Mouse (Mus musculus) hindbrain, postnatal 0 days (tissue): ENCODE data around the gene Otulinl. TPM values are rescaled to one million over a fixed set of nuclear protein-coding genes. Genes with fewer than 3 reads are reported as not detected.
"Not testable (repeated sequence)": the region's sequence is repeated elsewhere in the genome, so short reads cannot be mapped to it uniquely, and the experiment has no call there.

Source experiments
- ATAC-seq: fragments of 200-750 bp; cut with Nextera tagmentation; 2 replicates; pipeline ENCODE4 v1.8.0; 2017; ENCODE audit warnings: mild to moderate bottlenecking, moderate TSS enrichment, moderate library complexity
- DNase-seq: peaks from one replicate; pipeline ENCODE4 v3.0.0-alpha.2; 2015; ENCODE audit warnings: low spot score
- H3K27ac ChIP-seq: fragments of 300-500 bp; sonication (generic); 2 replicates; pipeline ENCODE4 v1.5.1; 2014; ENCODE audit warnings: mild to moderate bottlenecking
- H3K27me3 ChIP-seq: fragments of 300-500 bp; sonication (generic); 2 replicates; pipeline ENCODE4 v1.6.1; 2014; ENCODE audit warnings: low read length, mixed read lengths; ENCODE audit not compliant: insufficient read depth
- H3K36me3 ChIP-seq: fragments of 300-500 bp; sonication (generic); 2 replicates; pipeline ENCODE4 v1.6.1; 2014; ENCODE audit warnings: low read length, mixed read lengths; ENCODE audit not compliant: insufficient read depth
- H3K4me1 ChIP-seq: fragments of 300-500 bp; sonication (generic); 2 replicates; pipeline ENCODE4 v1.6.1; 2014; ENCODE audit warnings: antibody characterized with exemption, low read length, mixed read lengths; ENCODE audit not compliant: insufficient read depth
- H3K4me2 ChIP-seq: fragments of 300-500 bp; sonication (generic); 2 replicates; pipeline ENCODE4 v1.6.1; 2014; ENCODE audit warnings: low read depth, mild to moderate bottlenecking, low read length, moderate library complexity, mixed read lengths
- H3K4me3 ChIP-seq: fragments of 300-500 bp; sonication (generic); 2 replicates; pipeline ENCODE4 v1.5.1; 2014; ENCODE audit warnings: low read length
- H3K9ac ChIP-seq: fragments of 300-500 bp; sonication (generic); replicated peaks from 2 replicates; pipeline ENCODE4 v1.6.1; 2014; ENCODE audit warnings: mild to moderate bottlenecking, low read length, moderate library complexity, mixed read lengths
- H3K9me3 ChIP-seq: fragments of 300-500 bp; sonication (generic); 2 replicates; pipeline ENCODE4 v1.6.1; 2016; ENCODE audit warnings: low read length, mixed read lengths
- CTCF ChIP-seq: IDR thresholded peaks from 2 replicates; pipeline ENCODE4 v1.5.1; 2016; ENCODE audit warnings: antibody characterized with exemption, control low read depth, low read depth
- WGBS: fragments of 180-500 bp; shearing (Covaris S2); extraction: QIAGEN DNeasy Blood & Tissue Kit; methylation state at CpG from one replicate; pipeline ENCODE4 v1.1.7; 2014; 5-methylcytosine and 5-hydroxymethylcytosine counted together
- polyA plus RNA-seq: library from polyadenylated mRNA; unstranded; fragments of >200 nt; fragmentation: Nextera tagmentation; extraction: Ambion mirVana; gene quantifications from 2 replicates; pipeline ENCODE4 v1.2.1, GENCODE M21; 2015
- total RNA-seq: library from RNA; depleted of rRNA; stranded (reverse); fragments of >200 nt; gene quantifications from 2 replicates; pipeline ENCODE4 v1.2.3, GENCODE M21; 2014; rRNA removed

The Otulinl gene
- total RNA-seq (5.5 and 11.0 TPM in 2 replicates), polyA plus RNA-seq (13.1 and 18.4 TPM in 2 replicates)

GRCm38 (mm10) chr15:27681419-27682187 is at the start of gene Otulinl:
TSS of gene Otulinl (minus strand) at chr15:27681579.
- DNase-seq, result peak; percentile 96
- TF ChIP-seq CTCF, result 0 out of 2 replicates have a peak, but pooled peaks have one; percentile 5
- 0 out of 2 replicates have a peak, but pooled peaks cover 8% of the 10 kb centered on the region for H3K4me1 ChIP-seq
- H3K4me3 ChIP-seq, result peak within 1 kb of the TSS; percentile 56
- peak; percentile 100 for ATAC-seq
- peak within 1 kb of the TSS; percentile 64 for H3K27ac ChIP-seq
- no peaks in the 10 kb centered on the region for H3K27me3 ChIP-seq
- peak within 1 kb of the TSS; percentile 88 for H3K4me2 ChIP-seq
- 4% methylated on average over 59 of the region's 59 CpGs for WGBS
- H3K9ac ChIP-seq, result peak within 1 kb of the TSS; percentile 55
- H3K36me3 ChIP-seq, result no peaks in the 10 kb centered on the region
- H3K9me3 ChIP-seq, result no peaks in the 10 kb centered on the region

- DNase-seq (no peak), ATAC-seq (no peak)
- WGBS, result 86% methylated on average over 6 of the region's 6 CpGs
- no peak for TF ChIP-seq CTCF
- Histone ChIP-seq H3K27ac (no peak overlapping the region), H3K36me3 (no peaks in the 10 kb centered on the region), H3K27me3 (no peaks in the 10 kb centered on the region), H3K9me3 (0 out of 2 replicates have a peak, but pooled peaks cover 4% of the 10 kb centered on the region), H3K9ac (no peak overlapping the region), H3K4me3 (no peak overlapping the region), H3K4me1 (no peaks in the 10 kb centered on the region), H3K4me2 (no peak overlapping the region)
Observed at GRCm38 (mm10) chr15:27726228-27726627, 44.8 kb upstream of the Otulinl start.

- no peak for DNase-seq
- Histone ChIP-seq H3K27ac (0 out of 2 replicates have a peak overlapping the region, but pooled peaks have one; percentile 27), H3K4me3 (no peak overlapping the region), H3K27me3 (no peaks in the 10 kb centered on the region), H3K4me1 (no peaks in the 10 kb centered on the region), H3K36me3 (no peaks in the 10 kb centered on the region), H3K4me2 (no peak overlapping the region), H3K9me3 (0 out of 2 replicates have a peak, but pooled peaks cover 4% of the 10 kb centered on the region), H3K9ac (no peak overlapping the region)
- WGBS, result 81% methylated on average over 9 of the region's 9 CpGs
- ATAC-seq, result no peak
- TF ChIP-seq CTCF, result no peak
Observed at GRCm38 (mm10) chr15:27724796-27725680, 43.7 kb upstream of the Otulinl start.

GRCm38 (mm10) chr15:27724298-27724697 is 42.9 kb upstream of the Otulinl start:
- DNase-seq (no peak), ATAC-seq (no peak)
- Histone ChIP-seq H3K36me3 (no peaks in the 10 kb centered on the region), H3K9ac (no peak overlapping the region), H3K4me2 (no peak overlapping the region), H3K27me3 (no peaks in the 10 kb centered on the region), H3K9me3 (0 out of 2 replicates have a peak, but pooled peaks cover 4% of the 10 kb centered on the region), H3K4me1 (no peaks in the 10 kb centered on the region), H3K27ac (0 out of 2 replicates have a peak overlapping the region, but pooled peaks have one; percentile 27), H3K4me3 (no peak overlapping the region)
- no peak for TF ChIP-seq CTCF
- 74% methylated on average over 6 of the region's 6 CpGs for WGBS

- no peak overlapping the region for H3K4me3 ChIP-seq
- H3K27me3 ChIP-seq, result no peaks in the 10 kb centered on the region
- no peak overlapping the region for H3K4me2 ChIP-seq
- H3K9me3 ChIP-seq, result 0 out of 2 replicates have a peak, but pooled peaks cover 4% of the 10 kb centered on the region
- no peak for TF ChIP-seq CTCF
- DNase-seq (no peak), ATAC-seq (no peak)
- no peaks in the 10 kb centered on the region for H3K4me1 ChIP-seq
- no peak overlapping the region for H3K27ac ChIP-seq
- H3K36me3 ChIP-seq, result no peaks in the 10 kb centered on the region
- H3K9ac ChIP-seq, result no peak overlapping the region
- 49% methylated on average over 6 of the region's 6 CpGs for WGBS
Observed at GRCm38 (mm10) chr15:27723746-27724145, 42.4 kb upstream of the Otulinl start.

GRCm38 (mm10) chr15:27720297-27720696 is 38.9 kb upstream of the Otulinl start:
- H3K4me3 ChIP-seq, H3K4me1 ChIP-seq, H3K4me2 ChIP-seq, DNase-seq, H3K27me3 ChIP-seq, H3K9ac ChIP-seq, H3K9me3 ChIP-seq, H3K36me3 ChIP-seq, ATAC-seq, H3K27ac ChIP-seq: not testable (repeated sequence)
- WGBS, result 85% methylated on average over 8 of the region's 8 CpGs
